Mouse (Mus musculus) limb, embryonic 11.5 days (tissue): ENCODE measurements at regions not wholly inside any gene's neighbourhood (a gene's known extent, or its start where the extent isn't known, plus 50 kb on each side); places are given as distances from the start of the nearest gene placed in this dataset.
"Not testable (repeated sequence)": the region's sequence is repeated elsewhere in the genome, so short reads cannot be mapped to it uniquely, and the experiment has no call there.

Experiments used
- ATAC-seq: fragments of 200-750 bp; cut with Nextera tagmentation; 2 replicates; pipeline ENCODE4 v1.8.0; 2017; ENCODE audit warnings: low read depth; ENCODE audit not compliant: insufficient number of reproducible peaks, low FRiP score, low TSS enrichment
- DNase-seq: peaks from one replicate; pipeline ENCODE4 v3.0.0-alpha.2; 2015; ENCODE audit warnings: low spot score
- H3K27ac ChIP-seq: fragments of 300-500 bp; sonication (generic); replicated peaks from 2 replicates; pipeline ENCODE4 v1.5.1; 2014; ENCODE audit warnings: low read depth, mild to moderate bottlenecking, low read length
- H3K27me3 ChIP-seq: fragments of 300-500 bp; sonication (generic); 2 replicates; pipeline ENCODE4 v1.6.1; 2014; ENCODE audit warnings: mild to moderate bottlenecking, low read length, mixed read lengths; ENCODE audit not compliant: control insufficient read depth, insufficient read depth
- H3K36me3 ChIP-seq: fragments of 300-500 bp; sonication (generic); 2 replicates; pipeline ENCODE4 v1.6.1; 2014; ENCODE audit warnings: mild to moderate bottlenecking, low read length, moderate library complexity, mixed read lengths; ENCODE audit not compliant: control insufficient read depth, insufficient read depth
- H3K4me1 ChIP-seq: fragments of 300-500 bp; sonication (generic); 2 replicates; pipeline ENCODE4 v1.6.1; 2014; ENCODE audit warnings: low read length, mixed read lengths; ENCODE audit not compliant: control insufficient read depth, insufficient read depth
- H3K4me2 ChIP-seq: fragments of 300-500 bp; sonication (generic); 2 replicates; pipeline ENCODE4 v1.6.1; 2014; ENCODE audit warnings: low read depth, mild to moderate bottlenecking, moderate library complexity; ENCODE audit not compliant: severe bottlenecking
- H3K4me3 ChIP-seq: fragments of 300-500 bp; sonication (generic); 2 replicates; pipeline ENCODE4 v1.5.1; 2014; ENCODE audit warnings: low read depth, low read length
- H3K9ac ChIP-seq: fragments of 300-500 bp; sonication (generic); 2 replicates; pipeline ENCODE4 v1.6.1; 2014; ENCODE audit warnings: mild to moderate bottlenecking, low read length
- H3K9me3 ChIP-seq: fragments of 300-500 bp; sonication (generic); 2 replicates; pipeline ENCODE4 v1.6.1; 2016; ENCODE audit warnings: low read length; ENCODE audit not compliant: control insufficient read depth
- WGBS: fragments of 180-500 bp; shearing (Covaris S2); extraction: QIAGEN DNeasy Blood & Tissue Kit; methylation state at CpG from one replicate; pipeline ENCODE4 v1.1.7; 2014; 5-methylcytosine and 5-hydroxymethylcytosine counted together

DNA sequence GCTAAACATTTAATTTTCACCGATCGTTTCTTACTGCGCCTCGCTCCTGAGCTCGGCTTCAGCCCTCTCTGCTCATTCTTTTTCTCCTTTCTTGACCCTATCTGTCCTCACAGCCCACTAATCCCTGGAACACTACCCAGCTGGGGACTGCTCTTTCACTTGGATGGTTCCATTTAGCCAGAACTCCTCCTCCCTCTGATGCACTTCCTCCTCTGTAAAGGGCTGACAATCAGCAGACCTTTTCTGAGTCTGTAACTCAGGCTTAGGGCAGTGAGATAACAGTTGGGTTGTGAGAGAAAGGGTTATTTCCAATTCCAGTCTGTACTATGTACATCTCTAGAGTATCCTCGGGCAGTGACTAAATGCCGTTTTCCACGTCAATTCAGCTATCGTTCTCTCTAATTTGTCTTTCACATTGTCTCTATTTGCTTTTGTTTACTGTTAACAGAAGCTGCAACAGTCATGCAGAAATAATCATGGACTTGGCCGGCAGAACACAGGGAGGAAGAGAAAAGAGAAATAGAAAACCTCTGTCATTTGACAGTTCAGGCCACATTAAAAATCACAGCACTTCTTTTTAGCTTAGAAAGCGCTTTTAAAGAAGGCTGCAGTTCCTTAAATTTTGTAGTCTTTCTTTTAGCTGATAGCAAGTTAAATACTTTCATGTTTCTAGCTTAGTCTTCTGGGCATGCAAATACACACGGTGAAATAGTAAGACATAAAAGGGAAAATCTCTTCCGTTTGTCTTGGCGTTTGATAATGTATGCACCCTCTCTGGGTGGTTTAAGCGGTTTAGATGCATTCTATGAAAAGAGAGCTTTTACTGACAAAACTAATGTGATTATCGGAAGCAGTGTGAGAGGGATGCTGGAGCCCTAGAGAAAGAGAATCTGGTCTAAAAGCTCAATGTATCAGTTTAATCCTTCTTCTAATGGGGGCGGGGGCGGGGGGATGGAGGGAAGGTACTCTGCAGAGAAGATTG is 94.7 kb upstream of the Fam181b start:
- Histone ChIP-seq H3K4me1 (no peaks in the 10 kb centered on the region), H3K4me3 (no peak overlapping the region), H3K27me3 (no peaks in the 10 kb centered on the region), H3K4me2 (no peak overlapping the region), H3K9me3 (no peaks in the 10 kb centered on the region), H3K9ac (no peak overlapping the region), H3K36me3 (no peaks in the 10 kb centered on the region), H3K27ac (no peak overlapping the region)
- 62% methylated on average over 18 of the region's 18 CpGs for WGBS
- no peak for DNase-seq
- ATAC-seq: no peak

DNA sequence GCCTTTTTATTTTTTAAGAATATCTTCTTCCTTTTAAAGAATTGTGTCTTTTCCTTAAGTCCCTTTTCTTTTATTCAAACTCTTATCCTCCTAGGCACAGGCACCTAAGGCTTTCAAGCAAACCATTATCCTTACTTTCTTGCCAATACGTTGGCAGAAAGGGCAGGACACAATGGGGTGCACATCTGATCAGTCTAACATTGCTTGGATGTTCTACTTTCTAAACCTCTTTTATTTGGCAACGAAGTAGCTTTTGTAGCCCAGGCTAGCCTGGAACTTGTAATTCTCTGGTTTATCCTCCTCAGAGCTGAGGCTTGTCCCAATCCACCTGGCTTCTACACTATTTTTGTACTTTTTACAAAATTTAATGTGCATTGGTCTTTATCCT is 94.0 kb upstream of the Fam181b start:
- DNase-seq (no peak), ATAC-seq (no peak)
- Histone ChIP-seq H3K36me3 (no peaks in the 10 kb centered on the region), H3K4me2 (no peak overlapping the region), H3K27ac (no peak overlapping the region), H3K27me3 (no peaks in the 10 kb centered on the region), H3K4me1 (no peaks in the 10 kb centered on the region), H3K4me3 (no peak overlapping the region), H3K9me3 (no peaks in the 10 kb centered on the region), H3K9ac (no peak overlapping the region)
- 82% methylated on average over 2 of the region's 2 CpGs for WGBS

DNA sequence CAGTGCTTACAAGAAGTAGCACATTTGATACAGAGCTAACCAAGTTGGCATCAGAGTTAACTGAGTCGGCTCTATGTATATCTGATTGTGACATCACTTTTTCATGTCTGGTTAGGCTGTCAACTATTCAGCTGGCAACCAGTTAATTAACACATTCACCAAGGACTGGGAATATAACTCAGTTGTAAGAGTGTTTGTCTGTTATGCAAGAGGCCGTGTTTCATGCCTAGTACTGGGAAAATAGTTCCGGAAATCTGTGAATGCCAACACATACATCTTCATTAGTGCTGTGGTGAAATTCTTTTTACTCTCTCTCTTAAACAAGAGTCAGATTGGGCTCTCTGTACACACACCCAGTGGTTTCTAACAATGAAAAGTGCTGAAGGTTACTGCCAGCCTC is 80.8 kb upstream of the Fam181b start:
- Histone ChIP-seq H3K27ac (no peak overlapping the region), H3K27me3 (no peaks in the 10 kb centered on the region), H3K4me1 (no peaks in the 10 kb centered on the region), H3K9ac (no peak overlapping the region), H3K4me3 (no peak overlapping the region), H3K4me2 (no peak overlapping the region), H3K36me3 (no peaks in the 10 kb centered on the region), H3K9me3 (no peaks in the 10 kb centered on the region)
- ATAC-seq (no peak), DNase-seq (no peak)
- 89% methylated on average over 3 of the region's 3 CpGs for WGBS

DNA sequence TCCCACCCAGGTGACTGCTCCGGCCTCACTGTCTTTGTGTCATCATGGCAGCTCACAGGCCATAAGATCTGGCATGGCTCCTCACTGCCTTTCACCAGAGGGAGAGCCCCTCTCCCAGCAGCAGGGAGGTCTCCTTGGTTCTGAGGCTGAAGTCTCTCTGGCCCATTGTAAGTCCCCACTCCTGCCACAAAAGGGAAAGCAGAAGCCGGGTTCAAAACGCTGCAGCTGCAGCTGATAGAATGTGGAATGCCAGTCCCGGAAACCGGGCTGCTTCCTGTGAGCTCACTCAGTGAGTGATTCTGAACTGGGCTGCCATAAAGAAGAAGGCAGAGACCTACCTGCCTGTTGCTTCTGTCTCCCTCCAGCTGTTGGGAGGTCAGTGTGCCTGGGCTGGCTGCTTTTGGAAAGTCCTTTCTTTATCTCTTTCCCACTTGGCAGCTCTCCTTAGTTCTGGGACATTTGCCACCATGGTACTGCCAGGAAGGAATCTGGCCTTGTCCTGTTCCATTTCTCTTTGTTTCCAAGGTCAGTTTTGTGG is 72.9 kb upstream of the Fam181b start:
- not testable (repeated sequence) for ATAC-seq, H3K4me1 ChIP-seq, H3K4me3 ChIP-seq, H3K27me3 ChIP-seq, H3K9ac ChIP-seq, H3K9me3 ChIP-seq, H3K4me2 ChIP-seq, H3K27ac ChIP-seq, H3K36me3 ChIP-seq
- WGBS: 60% methylated on average over 5 of the region's 5 CpGs
- peak; percentile 30 for DNase-seq

DNA sequence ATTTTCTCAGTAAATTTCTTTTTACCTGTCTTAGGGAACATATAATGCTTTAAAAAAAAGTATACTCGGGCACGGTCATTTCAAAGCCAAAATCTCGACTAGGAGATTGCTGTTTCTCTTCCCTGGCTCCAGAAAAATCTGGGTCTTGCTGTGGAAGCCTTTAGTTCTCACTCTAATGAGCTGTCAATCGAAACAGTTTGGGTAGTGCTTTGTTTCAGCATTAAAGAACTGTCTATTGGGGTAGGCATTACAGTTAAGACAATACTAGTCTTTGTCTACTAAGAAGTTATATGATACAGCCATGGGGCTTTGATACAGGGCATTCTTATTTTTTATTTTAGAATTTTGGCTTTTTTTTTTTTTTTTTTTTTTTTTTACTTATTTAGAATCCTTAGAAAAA is 71.9 kb upstream of the Fam181b start:
- ATAC-seq: no peak

DNA sequence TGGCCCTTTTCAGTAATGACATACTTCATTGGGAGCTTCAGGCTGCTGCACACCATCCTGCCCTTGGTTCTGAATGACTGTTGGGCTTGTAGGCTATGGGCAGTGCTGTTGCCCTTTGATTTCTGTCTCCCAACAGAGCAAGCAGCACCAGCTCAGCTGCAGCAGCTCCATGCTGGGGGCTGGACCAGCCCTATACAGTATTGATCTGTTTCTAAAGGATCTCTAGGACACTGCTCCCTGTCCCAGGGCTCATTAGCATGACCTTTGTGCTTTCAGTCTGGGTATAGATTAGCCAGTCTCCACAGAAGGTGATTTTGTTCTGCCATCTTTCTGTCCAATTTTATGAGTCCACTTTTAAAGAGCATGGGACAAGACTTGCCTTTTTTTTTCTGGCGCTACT is 60.3 kb upstream of the Fam181b start:
- H3K4me3 ChIP-seq: no peak overlapping the region
- H3K27me3 ChIP-seq: no peaks in the 10 kb centered on the region
- H3K4me1 ChIP-seq: no peaks in the 10 kb centered on the region
- H3K36me3 ChIP-seq: no peaks in the 10 kb centered on the region
- DNase-seq (no peak), ATAC-seq (no peak)
- no peak overlapping the region for H3K27ac ChIP-seq
- WGBS: 97% methylated on average over 1 of the region's 1 CpGs
- no peak overlapping the region for H3K4me2 ChIP-seq
- no peaks in the 10 kb centered on the region for H3K9me3 ChIP-seq
- no peak overlapping the region for H3K9ac ChIP-seq

More for the DNA sequence above, 71.9 kb upstream of the Fam181b start:
- no peak overlapping the region for H3K9ac ChIP-seq
- H3K4me2 ChIP-seq: no peak overlapping the region
- no peaks in the 10 kb centered on the region for H3K36me3 ChIP-seq
- H3K4me1 ChIP-seq: no peaks in the 10 kb centered on the region
- H3K27ac ChIP-seq: no peak overlapping the region
- WGBS: 80% methylated on average over 4 of the region's 4 CpGs
- DNase-seq: no peak
- no peaks in the 10 kb centered on the region for H3K9me3 ChIP-seq
- H3K27me3 ChIP-seq: no peaks in the 10 kb centered on the region
- H3K4me3 ChIP-seq: no peak overlapping the region

DNA sequence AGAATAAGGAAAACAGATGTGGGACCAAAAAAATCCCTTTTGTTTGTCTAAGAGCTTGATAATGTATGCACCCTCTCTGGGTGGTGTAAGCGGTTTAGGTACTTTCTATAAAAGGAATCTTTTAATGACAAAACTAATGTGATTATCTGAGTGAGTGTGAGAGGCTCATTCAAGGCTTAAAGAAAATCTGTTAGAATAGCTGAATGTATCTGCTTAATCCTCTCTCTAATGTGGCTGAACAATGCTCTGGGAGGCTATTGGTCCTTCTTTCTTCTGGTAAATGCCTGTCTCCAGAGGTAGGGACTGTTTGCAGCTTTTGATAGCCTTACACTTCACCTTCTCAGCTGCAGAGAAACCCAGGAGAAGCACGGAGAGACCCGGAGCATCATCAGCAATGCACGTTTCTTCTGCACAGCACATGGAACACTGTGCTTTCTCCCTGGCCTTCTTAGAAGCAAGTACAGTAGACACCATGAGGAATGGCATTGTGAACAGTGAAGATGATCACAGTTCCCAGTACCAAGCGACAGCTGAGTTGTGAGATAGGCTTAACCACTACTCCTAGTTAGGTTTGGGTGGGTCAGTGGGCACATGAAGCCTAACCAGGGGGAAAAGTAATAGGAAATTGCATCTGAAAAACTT is 56.1 kb upstream of the Fam181b start:
- Histone ChIP-seq H3K4me3 (no peak overlapping the region), H3K9ac (no peak overlapping the region), H3K4me2 (no peak overlapping the region), H3K27me3 (no peaks in the 10 kb centered on the region), H3K9me3 (no peaks in the 10 kb centered on the region), H3K4me1 (0 out of 2 replicates have a peak, but pooled peaks cover 3% of the 10 kb centered on the region), H3K36me3 (no peaks in the 10 kb centered on the region), H3K27ac (no peak overlapping the region)
- 76% methylated on average over 5 of the region's 5 CpGs for WGBS
- DNase-seq (peak; percentile 18), ATAC-seq (no peak)

DNA sequence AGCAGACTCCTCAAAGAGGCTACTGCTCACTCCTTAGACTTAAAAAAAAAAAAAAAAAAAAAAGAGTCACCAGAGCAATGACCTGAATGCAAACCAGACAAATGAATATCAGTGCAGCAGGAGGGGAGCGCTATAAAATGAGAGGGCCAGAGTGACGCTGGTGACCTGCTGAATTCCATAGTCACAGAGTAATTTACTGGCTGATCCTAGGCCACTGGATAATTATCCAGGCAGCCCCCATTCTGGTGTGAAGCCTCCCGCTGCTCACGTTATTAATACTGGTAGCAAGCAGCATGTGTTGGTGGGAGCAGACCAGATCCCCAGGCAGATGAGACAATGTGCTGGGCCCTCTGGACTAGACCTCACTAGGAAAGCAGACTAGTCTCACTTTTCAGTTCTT is 53.4 kb upstream of the Fam181b start:
- Histone ChIP-seq H3K27ac (no peak overlapping the region), H3K4me2 (no peak overlapping the region), H3K9ac (no peak overlapping the region), H3K4me1 (0 out of 2 replicates have a peak, but pooled peaks cover 3% of the 10 kb centered on the region), H3K4me3 (no peak overlapping the region), H3K9me3 (no peaks in the 10 kb centered on the region), H3K27me3 (no peaks in the 10 kb centered on the region), H3K36me3 (no peaks in the 10 kb centered on the region)
- WGBS: 25% methylated on average over 4 of the region's 4 CpGs
- DNase-seq (peak; percentile 21), ATAC-seq (no peak; the same call in 1 of the 2 replicates)
